Comparison of ENCODE assay signal across 32 mouse cellular contexts in the genomic region with DNA sequence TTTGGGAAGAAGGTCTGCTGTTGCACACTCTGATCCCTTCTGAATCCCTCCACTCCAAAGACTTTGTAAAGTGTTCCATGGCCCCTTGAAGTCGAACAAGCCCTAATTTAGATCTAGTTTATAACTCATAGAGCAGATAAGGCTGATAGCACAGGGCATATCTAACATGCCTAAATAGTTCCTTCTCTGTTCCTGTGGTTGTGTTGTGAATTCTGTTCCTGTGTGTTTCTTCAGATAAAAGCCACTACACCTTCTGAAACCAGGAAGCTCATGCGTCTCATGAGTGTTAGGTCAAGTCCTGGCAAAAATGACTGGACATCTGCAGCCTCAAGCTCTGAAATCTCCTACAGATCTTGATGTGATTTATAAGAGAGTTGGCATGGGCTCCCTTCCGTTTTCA.
"Had no signal": no experiment of that assay in that cellular context is flagged by ENCODE, and none has a peak within 500 bp of the region (broad histone marks: within the 10 kb centered on the region; RNA-seq: fewer than 3 reads in every experiment).

No protein-coding gene starts in this region.

- H3K27ac ChIP-seq: limb, embryonic 10.5 days; limb, embryonic 12.5 days; limb, embryonic 13.5 days; limb, embryonic 15.5 days; liver, embryonic 12.5 days; liver, embryonic 13.5 days; liver, embryonic 14.5 days; liver, embryonic 15.5 days; lung, embryonic 15.5 days; macrophage; midbrain, embryonic 10.5 days; midbrain, embryonic 12.5 days; midbrain, embryonic 13.5 days; midbrain, embryonic 15.5 days; neural tube, embryonic 12.5 days had no signal

- H3K9me3 ChIP-seq: limb, embryonic 10.5 days; limb, embryonic 12.5 days; limb, embryonic 13.5 days; limb, embryonic 15.5 days; liver, embryonic 13.5 days; liver, embryonic 15.5 days; lung, embryonic 15.5 days; midbrain, embryonic 10.5 days; midbrain, embryonic 12.5 days; midbrain, embryonic 13.5 days; midbrain, embryonic 15.5 days; neural tube, embryonic 12.5 days had no signal

- ATAC-seq: liver, embryonic 12.5 days; liver, postnatal 0 days; lung, postnatal 0 days; midbrain, embryonic 13.5 days; midbrain, embryonic 15.5 days; midbrain, embryonic 16.5 days had no signal

- H3K4me2 ChIP-seq: limb, embryonic 12.5 days; limb, embryonic 13.5 days; limb, embryonic 15.5 days; liver, embryonic 11.5 days; liver, embryonic 12.5 days; liver, embryonic 13.5 days; liver, embryonic 15.5 days; lung, embryonic 14.5 days; lung, embryonic 15.5 days; midbrain, embryonic 11.5 days; midbrain, embryonic 12.5 days; midbrain, embryonic 13.5 days; midbrain, embryonic 15.5 days; neural tube, embryonic 12.5 days had no signal

- H3K4me3 ChIP-seq: limb, embryonic 10.5 days; limb, embryonic 12.5 days; limb, embryonic 13.5 days; limb, embryonic 15.5 days; liver, embryonic 12.5 days; liver, embryonic 13.5 days; liver, embryonic 15.5 days; lung, embryonic 15.5 days; megakaryocyte, embryonic 14.5 days; midbrain, embryonic 10.5 days; midbrain, embryonic 12.5 days; midbrain, embryonic 13.5 days; midbrain, embryonic 15.5 days; myocyte; neural tube, embryonic 12.5 days had no signal

- H3K4me1 ChIP-seq: limb, embryonic 15.5 days; liver, embryonic 12.5 days; liver, embryonic 13.5 days; liver, embryonic 15.5 days; lung, embryonic 15.5 days; megakaryocyte, embryonic 14.5 days; midbrain, embryonic 10.5 days; midbrain, embryonic 12.5 days; midbrain, embryonic 13.5 days; midbrain, embryonic 15.5 days; neural tube, embryonic 12.5 days had no signal

- H3K9ac ChIP-seq: limb, embryonic 12.5 days; limb, embryonic 13.5 days; limb, embryonic 15.5 days; liver, embryonic 12.5 days; liver, embryonic 13.5 days; liver, embryonic 14.5 days; liver, embryonic 15.5 days; liver, postnatal 0 days; lung, embryonic 14.5 days; lung, embryonic 15.5 days; midbrain, embryonic 12.5 days; midbrain, embryonic 13.5 days; midbrain, embryonic 15.5 days; neural tube, embryonic 12.5 days had no signal

- H3K27me3 ChIP-seq: limb, embryonic 12.5 days; limb, embryonic 15.5 days; liver, embryonic 12.5 days; liver, embryonic 13.5 days; liver, embryonic 15.5 days; lung, embryonic 15.5 days; megakaryocyte, embryonic 14.5 days; midbrain, embryonic 12.5 days; midbrain, embryonic 13.5 days; midbrain, embryonic 15.5 days; neural tube, embryonic 12.5 days had no signal

- H3K36me3 ChIP-seq: limb, embryonic 10.5 days; limb, embryonic 12.5 days; limb, embryonic 13.5 days; limb, embryonic 15.5 days; liver, embryonic 12.5 days; liver, embryonic 13.5 days; liver, embryonic 15.5 days; lung, embryonic 15.5 days; midbrain, embryonic 10.5 days; midbrain, embryonic 12.5 days; midbrain, embryonic 13.5 days; midbrain, embryonic 15.5 days; neural tube, embryonic 12.5 days had no signal

- DNase-seq: left cerebral cortex, postnatal 4 days; liver; liver, embryonic 13.5 days; liver, postnatal 0 days; lung, adult 18-20 months; lung, adult 2 months; lung, embryonic 14.5 days; lung, postnatal 10 days; lung, postnatal 14 days; lung, postnatal 36 days; lung, postnatal 4 days; midbrain, embryonic 14.5 days had no signal
